Mouse (Mus musculus): ENCODE results near the gene Zfp607a. TPM values are rescaled to one million over a fixed set of nuclear protein-coding genes. Genes with fewer than 3 reads are reported as not detected.

Zfp607a gene
- polyA plus RNA-seq (2017; shearing (Covaris generic)), result 10 to 100 TPM; 10.3 to 11.6 TPM

DNA sequence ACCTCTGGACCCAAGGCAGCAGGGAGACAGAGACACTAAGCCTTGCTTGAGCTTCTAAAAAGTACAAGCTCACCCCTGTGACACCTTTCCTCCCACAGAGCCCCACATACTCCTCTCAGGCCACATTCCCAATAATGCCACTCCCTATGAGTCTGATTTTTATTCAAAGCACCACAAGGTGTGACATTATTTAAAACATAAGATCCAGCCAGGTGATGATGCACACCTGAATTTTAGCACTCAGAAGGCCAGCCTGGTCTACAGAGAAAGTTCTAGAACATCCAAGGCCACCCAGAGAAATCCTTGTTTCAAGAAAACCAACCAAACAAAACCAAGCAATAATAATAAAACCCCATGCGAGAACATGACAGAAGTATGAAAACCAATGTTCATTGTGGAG is at the start of gene Zfp607a:
TSS of gene Zfp607a (plus strand) at position 301 of the 400 bp plus-strand sequence.

DNA sequence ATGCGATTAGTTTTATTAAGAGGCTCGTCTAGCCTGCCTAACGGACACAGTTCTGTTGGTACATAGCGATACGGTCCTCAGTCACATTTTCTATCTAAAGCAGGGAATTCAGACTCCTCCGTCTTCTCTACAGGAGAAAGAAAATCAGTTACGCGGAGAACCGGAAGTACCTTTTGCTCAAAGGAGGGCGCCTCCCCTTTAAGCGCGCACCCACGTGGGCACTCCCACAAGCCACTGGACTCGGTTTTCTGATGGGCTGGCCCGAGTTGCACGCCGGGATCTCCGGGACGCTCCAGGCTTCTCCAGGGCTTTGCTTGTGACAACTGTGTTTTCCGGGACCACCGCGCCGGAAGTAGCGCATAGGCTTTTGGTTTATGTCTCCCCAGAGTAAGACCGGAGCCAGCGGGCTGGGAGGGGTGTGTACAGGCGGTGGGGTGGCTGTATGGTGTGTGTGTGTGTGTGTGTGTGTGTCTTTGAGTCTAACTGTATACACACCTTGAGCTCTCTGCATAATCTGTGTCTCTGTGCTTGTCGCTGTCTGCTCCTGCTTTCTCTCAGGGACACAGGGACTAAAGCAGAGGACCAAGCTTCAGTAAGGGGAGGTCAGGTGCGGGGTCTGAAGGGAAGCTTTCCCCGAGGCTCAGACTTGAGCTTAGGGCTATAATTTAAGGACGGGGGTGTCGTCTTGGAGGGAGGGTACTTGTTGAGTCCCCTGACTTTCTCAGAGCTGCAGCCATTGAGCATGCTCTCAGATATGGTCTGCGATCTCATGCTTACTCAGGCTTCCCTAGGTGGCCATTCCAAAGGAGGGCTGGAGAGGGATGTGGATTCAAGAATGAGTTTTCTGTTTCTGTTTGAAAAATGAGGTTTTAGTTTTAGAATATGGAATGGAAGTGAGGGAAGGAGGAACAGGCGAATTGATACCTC is 18.7 kb upstream of the Zfp607a start, which contains the start of gene Zfp59:
TSS of gene Zfp59 (plus strand) at position 285 of the 927 bp plus-strand sequence.

DNA sequence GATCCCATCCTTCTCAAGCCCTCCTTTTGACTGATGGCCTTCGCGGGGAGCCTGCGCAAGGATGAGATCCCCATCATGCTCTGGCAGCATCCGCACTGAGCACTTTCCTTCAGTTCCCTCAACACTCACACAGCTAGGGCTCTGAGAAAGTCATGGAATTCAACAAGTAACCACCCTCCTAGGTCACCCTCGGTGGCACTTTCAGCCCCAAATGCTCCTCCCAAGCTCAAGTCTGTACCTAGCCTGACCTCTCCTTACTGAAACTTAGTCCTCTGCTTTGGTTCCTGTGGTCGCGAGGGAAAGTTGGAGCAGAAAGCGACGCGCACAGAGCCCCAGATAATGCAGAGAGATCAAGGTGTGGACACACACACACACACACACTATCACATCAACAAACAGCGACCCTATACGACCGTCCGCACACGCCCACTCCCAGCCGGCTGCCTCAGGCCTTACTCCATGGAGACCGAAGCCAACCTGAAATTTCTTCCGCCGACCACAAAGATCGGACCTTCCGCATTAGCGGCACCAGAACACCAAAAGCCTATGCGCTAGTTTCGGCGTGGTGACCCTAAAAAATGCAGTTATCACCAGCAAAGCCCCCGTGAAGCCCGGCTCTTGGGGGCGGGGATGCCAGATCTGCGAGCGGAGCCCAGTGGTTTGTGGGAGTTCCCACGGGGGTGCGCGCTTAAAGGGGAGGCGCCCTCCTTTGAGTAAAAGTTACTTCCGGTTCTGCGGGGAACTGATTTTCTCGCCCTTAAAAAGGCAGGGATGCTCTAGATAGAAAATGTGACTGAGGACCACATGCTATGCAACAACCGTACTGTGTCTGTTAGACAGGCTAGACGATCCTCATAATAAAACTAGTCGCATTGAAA is 71.7 kb downstream of the Zfp607a start, which contains the start of gene Zfp974:
TSS of gene Zfp974 (minus strand) at position 643 of the 878 bp plus-strand sequence.

Other genes starting within 250 kb of the Zfp607a start
- gene Ttc9b, start 203.6 kb upstream of the Zfp607a start, polyA plus RNA-seq (2017; shearing (Covaris generic)), result under 1 TPM in 1 of 2 experiments, not detected in 1; 0.53 TPM
- gene Map3k10, start 182.9 kb upstream of the Zfp607a start, polyA plus RNA-seq (2017; shearing (Covaris generic)), result 10 to 100 TPM; 15.6 to 22.0 TPM
- 1 to 10 TPM; 4.7 to 6.7 TPM for gene Zfp607b, start 168.2 kb upstream of the Zfp607a start, polyA plus RNA-seq (2017; shearing (Covaris generic))
- gene Zfp60, start 126.1 kb upstream of the Zfp607a start, polyA plus RNA-seq (2017; shearing (Covaris generic)), result 10 to 100 TPM; 13.8 to 22.1 TPM
- 1 to 10 TPM; 2.4 to 5.6 TPM for gene Zfp626, start 50.3 kb upstream of the Zfp607a start, polyA plus RNA-seq (2017; shearing (Covaris generic))
- 1 to 10 TPM; 7.5 to 9.3 TPM for gene Zfp59, start 18.9 kb upstream of the Zfp607a start, polyA plus RNA-seq (2017; shearing (Covaris generic))
- gene Zfp974, start 71.9 kb downstream of the Zfp607a start, polyA plus RNA-seq (2017; shearing (Covaris generic)), result 1 to 10 TPM; 6.5 to 9.6 TPM
- gene Zfp780b, start 121.6 kb downstream of the Zfp607a start, polyA plus RNA-seq (2017; shearing (Covaris generic)), result 10 to 100 TPM; 11.7 to 12.2 TPM
- 1 to 10 TPM; 7.3 to 8.3 TPM for gene Zfp850, start 156.6 kb downstream of the Zfp607a start, polyA plus RNA-seq (2017; shearing (Covaris generic))
- gene Psmc4, start 192.6 kb downstream of the Zfp607a start, polyA plus RNA-seq (2017; shearing (Covaris generic)), result 100 to 1,000 TPM; 190 to 197 TPM
- gene Fcgbp, start 213.7 kb downstream of the Zfp607a start, polyA plus RNA-seq (2017; shearing (Covaris generic)), result 1 to 10 TPM in 1 of 2 experiments, under 1 TPM in 1; 0.08 to 2.1 TPM